Mouse (Mus musculus) lung, adult 18-20 months (tissue): Measurements from ENCODE around the gene 2700049A03Rik.

ENCODE experiments used
- DNase-seq, 2 experiments: peaks; one replicate each; pipeline ENCODE4 v3.0.0; 2022; ENCODE audit warnings: mixed read lengths in 2 of 2

Gene 2700049A03Rik

DNA sequence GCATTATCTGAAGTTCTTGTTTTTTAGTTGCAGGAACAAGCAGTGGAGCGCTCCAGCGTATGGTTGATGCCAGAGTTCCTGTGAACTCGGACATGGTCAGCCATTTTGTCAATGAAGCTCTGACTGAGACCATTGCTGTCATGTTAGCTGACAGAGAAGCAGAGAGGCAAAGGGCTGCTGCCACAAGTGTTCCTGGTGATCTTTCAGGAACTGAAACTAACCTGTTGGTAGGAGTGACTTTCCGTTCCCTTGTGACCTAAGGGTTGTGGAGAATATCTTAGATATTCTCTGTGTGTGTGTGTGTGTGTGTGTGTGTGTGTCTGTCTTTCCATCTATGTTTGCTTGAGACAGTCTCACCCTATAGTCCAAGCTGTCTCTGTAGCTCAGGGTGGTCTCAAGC, 47.7 kb downstream of the 2700049A03Rik start:
- no peak for DNase-seq

DNA sequence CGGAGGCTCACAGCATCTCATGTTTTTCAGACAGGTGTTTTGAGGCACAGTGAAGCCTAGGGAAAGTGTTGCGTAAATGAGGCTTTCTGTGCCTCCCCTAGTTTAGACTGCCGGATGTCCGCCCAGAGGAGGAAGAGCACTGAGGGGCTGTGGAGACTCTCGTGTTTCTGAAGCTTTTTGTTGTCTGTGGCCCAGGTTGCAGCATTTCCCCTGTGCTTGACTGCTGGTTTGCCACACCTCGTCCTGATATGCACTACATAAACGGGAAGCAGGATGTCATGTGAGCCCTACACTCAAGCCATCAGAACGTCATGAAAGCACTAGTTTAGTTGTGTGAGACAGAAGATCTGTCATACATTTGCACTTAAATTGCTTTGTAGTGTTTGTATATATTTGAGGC, 56.1 kb downstream of the 2700049A03Rik start:
- no peak for DNase-seq

DNA sequence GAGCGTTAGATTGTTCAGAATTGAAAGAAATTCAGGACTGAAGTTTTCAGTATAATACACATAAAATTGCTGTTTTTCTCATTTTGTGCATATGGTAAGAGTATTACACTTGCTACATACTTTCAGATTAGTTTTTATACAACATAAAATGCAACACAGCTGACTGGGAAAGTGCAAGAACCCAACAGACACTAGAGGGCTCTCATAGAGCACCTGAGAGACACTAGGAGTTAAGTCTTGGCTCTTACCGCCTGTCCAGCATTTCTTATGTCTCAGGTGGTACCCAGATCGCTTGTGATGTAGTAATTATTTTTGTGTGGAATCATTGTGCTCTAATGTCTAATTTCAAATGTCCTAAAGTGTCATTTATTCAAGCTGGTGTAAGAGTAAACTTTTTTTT, 61.0 kb downstream of the 2700049A03Rik start:
- DNase-seq = no peak

DNA sequence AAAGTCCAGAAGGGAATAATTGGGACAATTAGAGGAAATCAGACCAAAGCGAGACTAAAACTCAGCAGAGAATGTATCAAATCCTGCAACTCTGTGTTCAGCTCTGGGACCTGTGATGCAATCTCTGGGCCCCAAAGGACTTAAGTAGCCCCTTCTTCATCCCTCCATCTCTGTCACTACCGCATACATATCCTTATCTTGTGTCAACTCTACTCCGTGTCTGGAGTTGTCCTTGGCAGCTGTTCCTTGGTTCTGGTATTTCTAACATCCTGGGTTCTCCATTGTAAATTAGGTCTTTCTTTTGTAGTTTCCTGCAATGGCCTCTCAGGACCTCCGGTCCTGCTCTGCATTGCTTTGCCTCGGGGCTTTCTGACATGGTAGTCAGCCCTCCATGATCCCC, 65.1 kb downstream of the 2700049A03Rik start:
- DNase-seq = no peak

DNA sequence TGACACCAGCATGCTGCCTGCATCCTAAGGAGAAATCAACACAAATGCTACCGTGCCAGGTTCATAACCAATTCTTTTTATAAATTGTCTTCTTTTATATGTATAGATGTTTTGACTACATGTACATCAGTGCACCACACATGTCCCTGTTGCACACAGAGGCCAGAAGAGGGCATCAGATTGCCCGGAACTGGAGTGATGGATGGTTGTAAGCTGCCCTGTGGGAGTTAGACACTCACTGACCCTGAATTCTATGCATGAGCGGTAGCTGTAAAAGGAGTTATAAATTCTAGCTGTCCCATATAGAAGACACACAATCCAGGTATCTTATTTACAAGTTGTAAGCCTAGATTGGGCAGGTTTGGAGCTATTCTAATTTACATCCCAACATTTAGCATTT, 67.7 kb downstream of the 2700049A03Rik start:
- no peak for DNase-seq

DNA sequence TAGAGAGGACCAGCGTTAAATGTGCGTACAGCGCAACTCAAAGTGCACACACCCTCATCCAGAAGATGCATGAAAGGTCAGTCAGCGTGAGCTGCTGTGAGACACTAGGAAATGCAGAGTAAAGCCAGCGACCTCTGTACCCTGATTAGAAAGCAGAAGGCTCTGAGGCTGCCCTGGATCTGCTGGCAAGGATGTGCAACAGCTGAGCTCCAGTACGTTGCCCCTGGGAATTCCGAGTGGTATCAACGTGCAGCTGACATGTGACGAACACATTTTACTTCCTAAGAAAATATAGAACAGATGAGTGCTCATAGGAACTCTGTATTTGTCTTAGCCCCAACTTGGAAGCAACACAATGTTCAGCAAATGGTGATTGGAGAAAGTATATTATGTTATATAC, 80.5 kb downstream of the 2700049A03Rik start:
- DNase-seq = no peak

DNA sequence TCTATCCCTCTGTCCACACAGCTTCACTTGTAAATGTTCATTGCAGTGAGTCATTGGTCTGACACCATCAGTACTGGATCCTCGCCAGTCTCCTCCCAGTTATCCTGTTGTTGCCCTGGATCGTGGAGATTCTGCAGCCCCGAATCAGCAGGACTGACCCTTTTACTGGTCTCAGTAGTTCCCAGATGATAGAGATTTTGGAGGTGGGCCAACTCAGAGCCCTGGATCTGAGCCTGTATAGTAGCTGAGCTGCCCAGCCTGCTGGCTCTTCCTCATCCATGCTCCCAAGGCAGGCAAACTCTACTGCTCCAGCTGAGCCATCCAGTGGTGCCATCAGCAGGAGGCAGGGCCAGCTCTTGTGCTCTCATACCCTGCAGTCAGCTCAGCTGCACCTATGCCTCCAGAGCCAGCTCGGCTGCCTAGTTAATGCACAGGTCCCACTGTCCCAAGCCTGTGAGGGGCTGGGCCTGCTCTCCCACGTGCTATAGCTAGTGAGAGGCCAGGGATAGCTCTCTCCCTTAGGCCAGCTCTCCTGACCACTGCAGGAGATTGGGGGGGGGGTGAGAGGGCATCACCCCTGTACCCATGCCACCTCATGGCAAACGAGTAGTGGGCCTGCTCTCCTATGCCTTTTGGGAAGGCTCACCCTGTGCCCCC, 81.3 kb downstream of the 2700049A03Rik start:
- no peak for DNase-seq

DNA sequence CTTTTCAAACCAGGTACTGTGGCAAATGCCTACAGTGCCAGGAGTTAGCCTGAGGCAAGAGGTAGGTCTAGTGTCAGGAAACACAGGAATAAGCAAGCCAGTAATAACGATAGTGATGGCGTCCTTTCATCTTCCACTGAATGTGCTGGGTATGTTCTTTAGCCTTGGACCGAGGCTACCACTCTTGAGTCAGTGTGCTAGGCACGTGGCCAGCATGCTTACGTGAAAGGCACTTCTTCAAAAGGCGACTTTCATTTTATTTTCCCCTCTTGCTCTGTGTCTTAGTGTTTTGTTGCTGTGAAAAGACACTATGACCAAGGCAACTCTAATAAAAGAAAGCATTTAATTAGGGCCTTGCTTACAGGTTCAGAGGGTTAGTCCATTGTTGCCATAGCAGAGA, 86.1 kb downstream of the 2700049A03Rik start:
- DNase-seq = no peak

DNA sequence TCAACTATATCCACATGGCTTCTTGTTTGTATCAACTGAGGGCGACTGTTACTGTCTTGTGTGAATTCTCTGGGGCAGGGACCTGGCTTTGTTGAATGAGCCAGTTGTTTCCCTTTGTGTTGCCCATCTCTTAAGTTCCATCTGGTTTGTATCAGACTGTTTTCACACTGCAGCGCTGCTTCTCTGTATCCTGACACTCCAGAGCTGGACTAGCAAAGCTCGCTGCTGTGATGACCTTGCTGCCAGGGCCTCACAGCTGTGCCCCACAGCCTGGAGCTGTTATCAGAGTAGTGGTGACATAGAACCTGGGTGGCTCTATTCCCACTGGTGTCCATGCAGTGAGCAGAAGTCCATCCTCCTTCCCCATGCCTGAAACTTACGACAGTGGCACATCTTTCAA, 91.1 kb downstream of the 2700049A03Rik start:
- DNase-seq = no peak

DNA sequence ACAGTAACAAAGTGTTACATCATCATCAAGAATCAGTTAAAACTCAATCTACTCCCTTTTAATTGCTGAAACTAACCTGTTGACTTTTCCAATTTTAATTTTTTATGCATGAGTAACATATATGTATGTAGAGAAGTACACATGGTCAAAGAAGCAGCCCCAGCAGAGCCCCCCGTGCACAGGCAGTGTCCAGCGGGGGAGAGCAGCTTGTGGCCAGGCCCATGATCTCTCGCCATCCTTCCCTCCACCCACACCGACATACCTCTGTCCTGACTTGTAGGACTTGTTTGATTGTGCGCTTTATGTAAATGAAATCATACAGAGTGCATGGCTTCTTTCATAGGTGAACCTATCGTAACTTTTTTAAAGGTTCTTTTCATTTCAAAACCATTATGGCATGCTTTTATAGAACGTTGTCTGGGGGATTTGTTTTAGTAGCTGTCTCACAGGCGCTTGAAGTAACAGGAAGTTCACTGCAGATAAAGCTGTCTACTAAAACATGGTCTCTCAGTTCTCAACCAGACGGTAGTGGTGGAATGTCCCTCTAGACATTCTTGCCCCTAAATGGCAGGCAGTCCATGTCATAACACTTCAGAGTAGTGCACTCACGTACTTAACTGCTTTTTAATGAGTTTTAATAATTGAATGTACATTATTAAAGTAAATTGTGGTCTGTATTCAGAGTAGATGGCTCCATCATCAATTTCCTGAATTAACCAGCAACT, 92.4 kb downstream of the 2700049A03Rik start:
- no peak for DNase-seq

DNA sequence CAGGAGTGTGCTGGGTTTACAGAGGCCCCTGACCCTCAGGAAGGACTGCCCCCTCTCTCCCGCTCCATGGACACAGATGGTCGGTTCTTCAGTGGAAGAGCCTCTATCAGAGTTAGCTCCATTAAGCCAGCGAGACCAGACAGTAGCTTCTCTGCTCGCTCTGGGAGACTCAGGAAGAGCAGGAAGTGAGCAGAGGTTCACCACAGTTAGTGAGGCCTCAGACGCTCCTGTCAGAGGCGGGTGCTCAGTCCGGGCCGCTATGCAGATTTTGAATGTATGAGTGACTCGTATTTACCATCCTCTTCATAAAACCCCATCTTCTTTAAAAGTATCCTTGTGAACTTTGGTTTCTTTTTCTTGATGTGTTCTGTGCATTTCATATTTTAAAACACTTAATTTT, 94.9 kb downstream of the 2700049A03Rik start:
- no peak for DNase-seq

DNA sequence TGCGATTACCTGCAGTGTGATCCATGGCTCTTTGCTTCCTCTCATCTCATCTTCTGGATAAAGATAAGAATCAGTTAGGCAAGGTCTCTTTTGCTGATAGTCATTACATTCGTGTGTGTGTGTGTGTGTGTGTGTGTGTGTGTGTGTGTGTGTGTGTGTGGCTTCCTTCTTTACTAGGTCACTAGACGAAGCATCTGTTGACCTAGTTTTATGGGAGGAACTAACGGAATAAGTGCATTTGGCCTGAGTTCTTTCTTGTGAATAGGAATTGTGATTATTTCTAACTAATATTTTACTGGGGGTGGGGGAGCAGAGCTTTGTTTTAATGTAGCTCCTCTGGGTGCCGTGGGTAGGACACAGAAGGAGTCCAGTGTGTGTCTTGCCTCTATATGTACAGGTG, 96.8 kb downstream of the 2700049A03Rik start:
- no peak for DNase-seq

DNA sequence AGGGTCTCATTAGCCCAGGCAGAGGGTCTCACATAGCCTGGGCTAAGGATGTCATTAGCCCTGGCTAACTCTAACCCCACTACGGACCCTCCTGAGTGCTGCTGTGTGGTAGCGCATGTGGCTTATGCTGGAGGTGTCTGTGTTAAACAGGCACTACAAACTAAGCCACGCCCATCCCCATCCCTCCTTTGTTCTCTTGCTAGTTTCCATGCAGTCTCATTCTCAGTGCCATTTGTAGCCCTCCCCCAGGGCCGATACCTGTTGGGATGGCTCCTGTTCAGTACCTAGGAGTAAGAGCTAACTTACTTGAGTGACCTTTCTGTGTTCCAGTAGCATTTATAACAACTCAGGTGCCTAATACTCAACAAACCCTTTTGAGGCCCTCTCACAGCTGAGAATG, 100.4 kb downstream of the 2700049A03Rik start:
- no peak for DNase-seq

DNA sequence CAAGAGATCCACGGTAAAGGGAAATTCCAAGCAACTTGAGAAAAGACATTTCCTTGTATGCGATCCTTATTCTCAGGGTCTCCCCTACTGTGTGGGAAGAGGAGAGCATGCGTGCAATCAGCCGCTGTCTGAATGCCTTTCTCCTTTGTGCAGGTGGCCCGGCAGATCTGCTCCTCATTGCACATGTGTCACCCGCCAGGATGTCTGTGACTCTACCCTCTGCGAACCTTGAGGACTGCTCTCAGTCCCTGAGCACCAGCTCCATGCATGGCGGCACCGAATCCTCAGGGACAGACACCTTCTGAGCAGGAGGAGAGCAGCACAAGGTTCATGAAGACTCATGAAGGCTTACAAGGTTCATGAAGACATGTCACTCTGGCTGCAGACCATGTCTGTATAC, 106.1 kb downstream of the 2700049A03Rik start:
- DNase-seq = no peak

DNA sequence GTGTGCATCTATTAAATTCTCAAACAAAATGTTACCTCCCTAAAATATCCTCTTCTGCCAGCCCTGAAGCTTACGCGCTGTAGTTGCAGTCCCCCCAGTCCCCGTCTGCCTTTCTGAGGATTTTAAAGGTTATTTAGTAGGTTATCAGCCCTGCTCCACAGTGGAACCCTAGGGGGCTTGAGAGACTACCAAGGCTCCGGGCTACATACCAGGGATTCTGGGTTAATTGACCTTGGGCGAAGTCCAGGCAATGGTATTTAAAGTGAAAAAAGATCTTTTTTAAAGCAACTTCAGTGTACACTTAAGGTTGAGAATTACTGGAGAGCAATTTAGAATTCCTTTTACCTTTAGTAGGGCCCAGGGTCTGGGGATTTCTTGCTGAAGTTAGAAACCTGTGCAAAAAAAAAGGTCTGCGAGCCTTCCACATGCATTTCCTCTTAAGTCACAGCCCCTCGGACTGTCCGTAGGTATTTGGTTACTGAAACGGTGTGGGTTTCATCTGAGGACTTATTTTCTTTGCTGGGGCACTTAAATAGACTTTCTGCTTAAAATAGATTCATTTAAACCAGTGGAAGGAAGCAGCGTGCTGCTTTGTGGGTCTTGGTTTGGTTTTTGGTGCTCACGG, 108.2 kb downstream of the 2700049A03Rik start:
- no peak for DNase-seq

DNA sequence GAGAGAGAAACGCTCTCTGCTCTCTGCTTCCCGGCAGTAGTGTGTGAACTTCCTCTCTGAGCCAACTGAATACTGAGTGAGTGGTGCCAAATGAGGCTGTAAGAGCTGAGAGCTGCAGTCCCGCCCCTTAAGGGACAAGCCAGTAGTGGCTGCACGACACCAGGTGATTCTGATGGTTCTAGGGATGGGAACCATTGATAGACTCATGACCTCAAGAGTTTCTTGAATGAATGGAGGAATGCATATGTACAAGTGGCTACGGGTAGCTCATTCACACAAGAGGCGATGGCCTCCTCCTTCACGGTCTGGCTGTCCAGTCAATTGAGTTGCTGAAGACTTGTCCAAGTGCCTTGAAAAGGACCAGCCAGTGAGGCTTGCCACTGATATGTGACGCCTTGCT, 110.5 kb downstream of the 2700049A03Rik start:
- no peak for DNase-seq

DNA sequence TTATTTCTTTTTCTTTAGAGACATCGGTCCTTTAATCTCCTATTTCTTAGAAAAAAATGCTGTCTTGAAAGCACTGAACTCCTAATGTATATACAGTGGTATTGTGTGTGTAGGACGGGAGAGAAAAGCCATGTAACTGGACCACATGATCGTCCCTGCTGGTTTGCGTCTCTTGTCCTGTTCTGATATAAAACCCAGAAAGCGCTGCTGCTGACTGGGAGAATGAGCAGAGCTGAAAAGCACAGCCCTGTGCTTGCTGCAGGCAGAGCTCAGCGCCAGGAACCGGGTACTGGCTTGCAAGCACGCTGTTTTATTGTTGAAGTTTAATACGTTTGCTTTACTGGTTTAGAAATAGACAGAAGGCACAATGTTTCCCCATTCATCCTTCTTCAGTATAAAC, 112.7 kb downstream of the 2700049A03Rik start:
- DNase-seq = no peak

DNA sequence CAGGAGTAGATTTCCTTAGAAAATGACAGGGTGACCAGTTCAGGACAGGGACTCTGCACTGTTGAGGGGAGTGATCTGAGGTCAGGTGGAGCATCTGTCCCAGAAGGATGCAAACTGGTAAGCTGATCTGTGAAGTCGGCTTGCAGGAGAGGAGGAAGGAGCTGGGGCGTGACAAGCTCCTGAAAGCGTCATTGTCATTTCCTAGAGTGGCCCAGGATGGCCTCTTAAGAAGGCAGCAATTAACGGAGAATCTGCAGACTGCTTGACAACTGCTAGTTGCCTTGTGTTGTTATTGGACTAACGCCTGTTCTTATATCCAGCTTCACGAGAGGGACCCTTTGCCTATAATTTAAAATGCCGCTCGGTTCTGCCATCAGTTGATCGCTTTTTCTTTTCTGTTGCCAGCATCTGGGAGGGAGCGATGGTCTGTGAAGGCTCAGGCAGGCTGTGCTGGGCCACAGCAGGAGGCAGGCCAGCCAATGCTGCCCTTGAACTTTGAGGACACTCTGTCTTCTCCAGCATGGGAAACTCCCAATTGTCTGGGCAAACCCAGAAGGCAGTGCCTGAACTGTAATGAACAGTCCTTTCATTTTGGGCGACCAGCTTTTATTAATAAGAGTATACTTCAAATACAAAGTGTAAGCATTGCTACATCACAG, 116.0 kb downstream of the 2700049A03Rik start:
- no peak for DNase-seq

DNA sequence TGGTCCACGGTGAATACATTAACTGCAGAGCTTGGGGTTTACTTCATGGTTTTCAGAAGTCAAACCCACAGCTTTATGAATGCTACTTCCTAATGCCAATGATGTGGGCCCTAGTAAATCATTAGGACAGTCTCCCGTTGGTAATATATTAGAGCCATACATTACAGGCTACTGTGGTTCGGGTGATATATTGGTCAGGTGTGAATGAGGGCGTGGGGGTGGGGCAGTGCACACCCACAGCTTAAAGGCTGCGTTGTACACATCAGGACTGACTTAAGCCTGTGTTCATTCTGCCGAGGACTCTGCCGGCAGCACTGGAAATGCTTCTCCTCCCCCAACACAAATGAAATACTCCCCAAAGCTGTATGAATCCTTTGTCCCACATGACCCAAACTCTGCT, 118.1 kb downstream of the 2700049A03Rik start:
- no peak for DNase-seq

DNA sequence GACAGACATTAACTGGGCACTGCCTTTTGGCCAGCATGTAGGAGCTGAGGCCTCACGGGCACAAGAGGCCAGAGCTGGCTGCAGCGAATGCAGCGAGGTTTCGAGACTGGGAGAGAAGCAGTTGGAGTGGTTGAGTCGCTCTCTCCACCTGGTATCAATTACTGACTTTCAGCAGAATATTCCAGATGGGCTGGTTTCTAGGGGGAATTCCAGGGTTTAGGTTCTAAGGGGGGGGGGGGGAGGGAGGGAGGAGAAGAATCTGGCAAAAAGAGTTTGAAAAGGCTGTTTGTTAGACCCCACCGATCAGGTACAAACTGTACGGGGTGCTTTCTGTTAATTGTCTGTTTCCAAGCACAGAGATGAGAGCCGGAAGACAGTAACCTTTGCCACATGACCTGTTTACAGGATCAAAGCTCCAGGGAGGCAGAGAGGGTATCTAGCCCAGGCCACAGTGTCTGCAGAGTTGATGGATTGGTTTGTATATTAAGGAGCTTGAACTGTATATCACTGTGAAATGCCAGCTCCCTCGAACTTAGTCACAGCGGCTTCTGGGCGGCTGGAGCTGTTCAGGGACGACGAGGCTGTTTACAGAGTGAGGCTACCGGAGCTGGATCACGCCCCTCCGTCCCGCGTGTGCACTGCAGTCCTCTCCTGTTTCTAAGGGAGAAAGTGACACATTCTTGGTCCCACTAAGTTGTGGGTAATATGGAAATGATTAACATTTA, 121.7 kb downstream of the 2700049A03Rik start:
- DNase-seq = no peak

DNA sequence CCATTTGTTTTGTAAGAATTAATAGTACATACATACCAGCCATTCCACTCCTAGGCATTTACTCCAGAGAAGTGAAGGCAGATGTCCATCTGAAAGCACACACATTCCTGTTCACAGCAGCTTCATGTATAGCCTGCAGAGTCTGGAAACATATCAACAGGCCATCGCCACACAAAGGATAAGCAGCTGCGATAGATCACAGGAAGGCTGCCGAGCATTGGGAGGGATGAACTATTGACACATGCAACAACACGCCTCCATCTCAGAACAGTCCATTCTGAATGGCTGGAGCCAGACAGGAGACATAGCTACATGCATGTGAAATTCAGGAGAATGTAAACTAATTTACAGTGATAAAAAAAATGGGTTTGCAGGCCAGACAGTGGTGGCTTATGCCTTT, 127.6 kb downstream of the 2700049A03Rik start:
- no peak for DNase-seq

DNA sequence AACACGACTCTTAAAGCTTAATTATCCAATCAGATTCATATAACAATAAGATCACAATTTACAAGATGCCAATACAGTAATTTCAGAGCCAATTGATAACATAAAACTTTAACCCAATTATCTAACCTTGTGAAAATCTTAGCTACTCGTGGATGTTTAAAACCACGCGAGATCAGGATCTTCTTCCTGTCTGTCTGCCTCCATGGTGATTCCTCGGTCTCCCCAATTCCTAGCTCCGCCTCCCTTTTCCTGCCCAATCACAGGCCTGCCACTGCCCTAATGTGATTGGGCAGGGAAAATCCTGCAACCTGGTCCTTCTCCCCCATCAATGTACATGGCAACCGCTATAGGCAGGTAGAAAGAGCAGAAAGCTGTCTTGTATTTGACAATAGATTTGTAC, 132.7 kb downstream of the 2700049A03Rik start:
- DNase-seq = no peak

DNA sequence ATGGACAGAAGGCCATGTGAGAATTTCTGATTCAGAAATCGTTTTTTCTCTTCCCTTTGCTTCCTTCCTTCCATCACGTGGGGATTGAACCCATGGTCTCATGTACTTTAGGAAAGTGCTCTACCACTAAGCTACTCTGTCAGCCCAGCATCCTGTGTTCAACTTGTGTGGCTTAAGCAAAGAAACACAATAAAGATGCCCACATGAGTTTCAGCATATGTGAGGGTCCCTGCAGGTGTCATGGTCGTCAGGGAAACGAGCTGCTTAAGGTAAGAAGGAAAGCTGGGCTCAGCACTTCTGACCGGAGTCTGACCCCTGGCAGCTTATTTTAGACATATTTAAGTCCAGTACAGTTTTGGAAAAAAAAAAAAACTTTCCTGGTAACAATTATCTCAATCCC, 134.5 kb downstream of the 2700049A03Rik start:
- DNase-seq = no peak
